Mouse (Mus musculus) kidney, postnatal 25 days (tissue): ENCODE results near the gene Sox6.
"Not testable (repeated sequence)": the region's sequence is repeated elsewhere in the genome, so short reads cannot be mapped to it uniquely, and the experiment has no call there.

ENCODE experiments used
- DNase-seq, 2 experiments: peaks; one replicate each; pipeline ENCODE4 v3.0.0; 2021; ENCODE audit warnings: mixed read lengths in 2 of 2

Gene Sox6

DNA sequence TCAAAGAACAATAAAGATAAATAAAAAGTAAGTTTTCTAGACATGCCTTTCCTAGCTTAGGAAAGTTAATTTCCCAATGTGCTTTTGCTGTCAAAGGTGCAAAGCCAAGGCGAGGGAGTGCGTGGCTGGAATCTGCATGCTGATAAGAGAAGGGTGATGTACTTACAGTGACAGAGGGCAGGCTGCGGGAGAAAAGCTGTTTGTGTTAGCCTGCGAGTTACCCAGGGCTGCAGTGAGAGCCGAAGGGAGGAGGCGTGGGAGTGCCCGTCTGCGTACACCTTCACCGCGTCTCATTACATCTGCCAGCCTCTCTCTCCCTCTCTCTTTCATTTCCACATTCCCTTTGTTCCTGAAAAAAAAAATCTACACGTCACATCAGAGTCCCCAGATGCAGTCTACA, at the start of gene Sox6:
Gene Sox6 (minus strand): TSS at position 286 of the 400 bp plus-strand sequence.
- DNase-seq, result peak in 1 of 2 experiments; percentile 34

DNA sequence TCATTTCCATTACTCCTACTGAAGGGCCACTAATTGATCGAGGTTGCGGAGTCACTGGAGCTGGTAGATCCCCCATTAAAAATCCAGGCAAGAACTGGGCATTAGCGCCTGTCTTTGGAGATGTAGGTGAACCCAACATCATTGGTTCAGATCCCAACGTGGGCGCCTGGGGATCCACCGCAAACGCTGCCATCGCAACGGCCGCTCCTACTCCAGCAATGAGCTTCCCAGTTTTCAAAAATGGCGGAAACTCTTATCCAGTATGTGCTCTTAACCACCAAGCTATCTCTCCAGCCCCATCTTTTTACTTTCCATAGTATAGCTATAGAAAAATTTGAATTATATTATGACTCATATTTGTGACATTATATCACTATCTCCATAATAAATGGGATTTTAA, 45.8 kb upstream of the Sox6 start, which contains the start of gene Gm4353:
Gene Gm4353 (minus strand): TSS at position 270 of the 400 bp plus-strand sequence.
- not testable (repeated sequence) for DNase-seq

DNA sequence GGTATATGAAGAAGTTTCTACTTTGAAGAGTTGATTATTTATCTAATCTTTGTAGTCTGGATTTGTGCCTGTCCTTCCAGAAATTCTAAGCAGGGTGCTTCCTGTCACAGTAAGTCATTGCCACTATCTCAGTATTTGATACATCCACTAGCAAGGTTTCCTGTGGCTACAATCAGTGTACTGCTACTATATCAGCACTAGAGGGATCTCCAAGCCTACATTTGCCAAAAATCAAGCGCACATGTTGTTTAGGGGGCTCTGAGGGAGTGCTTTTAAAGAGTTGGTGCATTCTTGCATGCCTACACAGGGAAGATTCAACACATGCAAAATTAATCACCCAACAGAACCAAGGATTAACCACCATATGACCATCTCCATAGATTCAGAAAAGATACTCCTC, 22.1 kb upstream of the Sox6 start:
- DNase-seq, result no peak

DNA sequence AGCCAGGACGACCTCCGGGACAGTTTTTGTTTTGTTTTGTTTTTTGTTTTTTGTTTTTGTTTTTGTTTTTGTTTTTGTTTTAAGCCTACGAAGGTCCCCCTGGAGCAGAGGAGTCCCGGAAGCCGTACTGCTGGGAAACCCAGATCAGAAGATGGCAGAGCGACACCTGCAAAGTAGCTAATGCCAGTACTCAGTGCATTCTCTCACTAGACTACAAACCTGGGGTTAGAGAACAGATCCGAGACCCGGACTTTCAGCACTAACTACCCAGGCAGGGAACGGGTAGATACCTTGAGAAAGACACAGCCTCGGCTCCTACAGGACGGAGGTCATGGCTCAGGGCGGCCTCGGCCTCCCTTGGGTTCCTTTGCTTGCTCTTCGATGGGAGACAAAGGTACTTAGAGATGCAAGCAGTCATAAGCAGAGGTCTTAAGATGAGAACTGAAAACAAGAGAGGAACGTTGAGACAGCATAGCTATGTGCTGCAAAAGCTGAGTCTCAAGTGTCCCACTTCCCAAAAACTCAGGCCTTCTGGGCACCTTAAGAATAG, 1.9 kb upstream of the Sox6 start:
- peak in 1 of 2 experiments; percentile 29 for DNase-seq

DNA sequence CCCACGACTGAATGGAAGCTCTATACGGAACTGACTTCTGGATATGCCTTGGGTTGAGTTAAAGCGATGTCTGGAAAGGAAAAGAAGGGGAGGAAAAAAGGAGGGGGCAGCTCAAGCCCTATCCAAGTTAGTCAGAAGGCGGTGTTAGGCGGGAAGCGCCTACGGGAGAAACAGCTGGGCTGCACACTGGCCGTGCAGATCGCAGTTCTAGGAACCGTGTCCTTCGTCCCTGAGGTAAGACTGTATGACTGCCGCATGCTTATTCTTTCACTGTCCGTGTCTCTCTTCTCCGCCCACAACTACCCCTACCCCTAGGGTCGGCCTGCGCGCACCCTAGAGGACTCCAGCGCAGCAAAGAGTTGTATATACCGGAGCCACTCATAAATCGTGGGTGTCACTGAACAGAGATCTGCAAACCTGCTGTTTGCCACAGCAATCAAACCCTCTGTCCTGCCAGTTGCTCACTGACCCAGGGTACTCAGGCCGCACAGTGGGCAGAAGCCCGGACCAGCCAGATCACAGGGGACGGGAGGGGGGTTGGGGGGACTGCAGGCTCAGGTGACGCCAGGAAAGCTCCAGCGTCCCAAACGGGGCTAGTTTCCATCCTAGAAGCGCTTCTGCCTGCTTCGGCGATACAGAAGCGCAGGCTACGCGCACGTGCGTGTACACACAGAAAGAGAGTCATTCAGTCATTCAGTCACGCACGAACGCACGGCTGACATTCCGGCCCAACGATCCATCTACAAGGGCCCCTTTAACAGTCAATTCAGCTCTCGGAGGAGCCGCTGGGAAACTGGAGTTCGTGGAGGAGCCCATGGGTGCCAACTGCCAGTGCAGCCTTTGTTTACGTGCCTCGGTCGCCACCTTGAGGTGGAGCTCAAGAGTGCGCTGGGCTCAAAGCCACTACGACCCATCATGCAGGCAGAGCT, 1.2 kb upstream of the Sox6 start:
- DNase-seq, result peak; percentile 86 to 87

DNA sequence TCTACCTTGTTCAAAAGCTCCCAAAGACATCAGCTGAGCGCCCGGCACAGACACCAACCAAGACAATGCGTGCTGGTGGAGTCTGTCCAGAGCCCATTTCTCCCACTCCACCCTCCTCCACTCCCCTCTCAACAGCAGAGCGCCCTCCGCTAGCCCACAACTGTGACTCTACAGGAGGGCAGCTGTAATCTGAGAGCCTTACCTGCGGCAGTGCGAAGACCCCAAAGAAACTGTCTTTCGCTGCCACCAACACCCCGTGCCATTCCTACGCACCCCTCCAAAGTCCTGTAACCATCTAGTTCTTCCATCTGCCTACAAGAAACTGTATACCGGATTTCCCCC, 571 bp upstream of the Sox6 start, which contains the start of gene 1110004F10Rik:
Gene 1110004F10Rik (plus strand): TSS at position 202 of the 342 bp plus-strand sequence.
- peak in 1 of 2 experiments; percentile 35 for DNase-seq

DNA sequence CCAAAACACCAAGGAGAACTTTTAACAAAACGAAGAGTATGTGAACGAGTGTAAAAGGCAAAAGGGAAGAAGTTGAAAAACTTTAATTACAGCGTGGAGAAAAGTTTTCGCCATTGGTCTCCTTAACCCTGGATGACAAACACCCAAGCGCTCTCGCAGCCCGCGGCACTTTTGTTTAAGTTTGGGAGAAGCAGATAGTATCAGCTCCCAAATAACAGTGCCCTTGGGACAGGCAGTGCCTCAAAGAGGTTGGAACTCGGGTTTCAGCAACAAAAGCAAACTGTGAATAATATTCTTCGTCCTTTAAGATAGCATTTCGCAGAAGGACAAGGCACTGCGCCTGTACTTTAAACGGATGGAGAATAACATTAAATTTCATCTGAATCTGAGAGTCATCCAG, 572 bp downstream of the Sox6 start:
- no peak for DNase-seq

DNA sequence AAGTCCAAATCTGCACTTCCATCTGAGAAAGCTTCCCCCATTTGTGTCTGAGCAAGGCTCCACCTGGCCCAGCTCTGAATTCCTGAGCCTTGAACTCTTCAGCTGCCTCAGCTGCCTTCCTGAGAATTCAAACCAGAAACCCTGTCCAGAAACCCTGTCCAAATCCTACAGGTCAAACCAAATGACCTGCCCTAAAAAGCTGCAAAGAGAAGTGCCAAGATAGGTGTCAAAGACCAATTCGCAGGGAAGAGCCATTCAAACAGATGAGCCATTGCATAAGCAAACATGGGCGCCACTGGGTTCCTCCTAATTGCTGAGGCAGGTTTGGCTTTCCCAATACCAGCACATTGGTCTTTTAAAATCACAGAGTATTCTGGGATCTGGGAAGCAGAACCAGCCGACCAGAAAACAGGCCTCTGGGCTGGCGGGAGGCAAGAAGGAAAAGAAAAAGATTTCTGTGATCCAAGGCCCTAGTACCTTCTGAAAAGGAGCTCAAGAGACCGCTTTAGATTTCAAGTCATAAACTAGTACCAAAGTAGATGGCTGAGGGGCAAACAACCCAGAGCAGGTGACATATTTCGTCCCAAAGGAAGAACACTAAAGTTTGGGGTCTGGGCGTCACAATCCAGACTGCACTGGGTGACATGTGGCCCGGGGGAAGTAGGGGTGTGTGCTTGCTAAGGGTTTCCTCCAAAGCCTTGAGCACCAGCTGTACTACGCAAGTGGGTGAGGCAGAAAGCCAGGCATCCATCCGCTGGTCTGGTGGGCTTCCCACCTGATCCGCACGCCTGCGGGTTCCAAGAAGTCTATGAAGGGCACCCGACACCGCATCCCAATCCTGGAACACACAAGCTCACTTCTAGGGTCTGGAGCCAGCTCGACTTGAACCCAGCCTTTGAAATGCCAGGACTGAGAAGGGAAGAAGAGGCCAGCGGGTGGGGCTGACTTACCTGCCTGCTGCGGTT, 1.7 kb downstream of the Sox6 start:
- DNase-seq, result peak in 1 of 2 experiments; percentile 38

DNA sequence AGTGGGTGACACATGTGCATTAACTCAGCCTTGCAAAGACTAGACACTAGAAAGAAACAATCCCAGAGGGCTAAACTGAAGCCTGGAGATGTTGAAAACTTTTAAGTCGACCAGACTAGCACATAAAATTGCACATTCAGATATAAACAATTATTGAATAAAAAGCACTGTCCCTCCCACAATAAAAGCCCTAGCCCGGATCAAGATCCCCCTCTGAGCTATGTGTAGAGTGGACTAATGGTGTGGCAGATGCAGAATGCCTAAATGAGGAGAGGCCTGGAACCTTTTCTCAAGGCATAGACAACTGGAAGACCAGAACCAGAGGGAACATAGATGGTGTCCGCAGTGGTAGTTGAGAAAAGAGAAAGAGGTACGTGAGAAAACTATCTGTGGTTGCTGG, 3.1 kb downstream of the Sox6 start:
- DNase-seq, result no peak

DNA sequence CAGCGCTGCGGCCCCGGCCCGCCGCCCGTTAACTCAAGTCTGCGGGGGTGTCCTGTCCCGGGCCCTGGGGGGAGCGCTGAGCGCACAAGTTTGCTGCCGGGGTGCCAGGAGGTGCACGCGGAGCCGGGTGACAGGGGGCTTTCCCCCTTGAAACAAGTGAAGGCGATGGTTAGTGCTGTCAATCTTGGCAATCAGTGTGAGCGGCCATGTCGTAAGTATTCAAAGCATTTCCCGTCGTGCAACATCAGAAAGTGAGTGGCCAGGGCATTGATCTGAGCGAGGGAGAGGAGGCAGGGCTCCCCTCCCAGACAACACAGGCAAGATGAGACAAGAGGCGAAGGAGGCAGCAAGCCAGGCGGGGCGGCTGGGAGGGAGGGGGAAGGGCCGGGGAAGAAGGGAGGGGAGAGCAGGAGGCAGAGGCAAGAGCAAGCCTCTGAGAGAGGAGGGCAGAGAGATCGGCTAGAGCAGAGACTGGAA, 4.3 kb downstream of the Sox6 start:
- peak in 1 of 2 experiments; percentile 61 for DNase-seq

DNA sequence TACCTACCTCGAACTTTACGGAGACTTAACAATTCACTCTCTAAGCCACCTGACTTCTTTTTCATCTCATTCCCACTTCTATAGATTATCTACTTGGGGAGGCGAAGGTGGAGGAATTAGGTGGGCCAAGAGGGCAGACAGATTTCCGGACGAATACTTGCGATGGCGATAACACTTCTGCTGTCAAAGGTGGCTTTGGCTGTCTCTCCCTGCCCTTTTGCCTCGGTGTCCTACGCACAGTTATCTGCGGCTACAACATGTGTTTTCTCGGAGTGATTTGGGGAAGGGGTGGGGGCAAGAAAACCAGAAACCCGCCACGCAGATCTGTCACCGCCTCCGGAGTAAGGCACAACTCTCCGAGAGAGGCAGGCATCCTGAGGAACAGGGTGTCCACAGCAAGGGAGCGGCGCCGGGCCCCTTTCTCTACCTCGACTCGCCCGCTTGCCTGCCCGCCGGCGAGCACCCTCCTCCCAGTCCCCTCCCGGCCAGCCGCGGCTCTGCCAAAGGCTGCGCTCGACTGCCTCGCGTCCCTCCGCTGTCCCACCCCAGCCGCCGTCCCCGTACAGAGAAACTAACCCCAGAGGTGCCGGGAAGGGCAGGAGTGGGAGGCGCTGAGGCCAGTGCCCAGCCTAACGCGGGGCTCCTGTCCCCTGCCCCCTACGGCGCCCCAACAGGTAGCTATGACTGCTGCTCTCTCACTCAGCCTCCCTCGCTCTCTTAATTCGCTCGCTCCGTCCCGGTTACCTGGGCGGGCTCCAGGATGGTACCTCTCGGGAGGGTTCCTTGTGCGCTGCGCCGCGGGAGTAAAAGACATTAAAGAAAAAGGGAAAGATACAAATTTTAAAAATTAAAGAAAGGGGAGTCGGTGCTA, 5.0 kb downstream of the Sox6 start:
- DNase-seq, result peak; percentile 50 to 82

DNA sequence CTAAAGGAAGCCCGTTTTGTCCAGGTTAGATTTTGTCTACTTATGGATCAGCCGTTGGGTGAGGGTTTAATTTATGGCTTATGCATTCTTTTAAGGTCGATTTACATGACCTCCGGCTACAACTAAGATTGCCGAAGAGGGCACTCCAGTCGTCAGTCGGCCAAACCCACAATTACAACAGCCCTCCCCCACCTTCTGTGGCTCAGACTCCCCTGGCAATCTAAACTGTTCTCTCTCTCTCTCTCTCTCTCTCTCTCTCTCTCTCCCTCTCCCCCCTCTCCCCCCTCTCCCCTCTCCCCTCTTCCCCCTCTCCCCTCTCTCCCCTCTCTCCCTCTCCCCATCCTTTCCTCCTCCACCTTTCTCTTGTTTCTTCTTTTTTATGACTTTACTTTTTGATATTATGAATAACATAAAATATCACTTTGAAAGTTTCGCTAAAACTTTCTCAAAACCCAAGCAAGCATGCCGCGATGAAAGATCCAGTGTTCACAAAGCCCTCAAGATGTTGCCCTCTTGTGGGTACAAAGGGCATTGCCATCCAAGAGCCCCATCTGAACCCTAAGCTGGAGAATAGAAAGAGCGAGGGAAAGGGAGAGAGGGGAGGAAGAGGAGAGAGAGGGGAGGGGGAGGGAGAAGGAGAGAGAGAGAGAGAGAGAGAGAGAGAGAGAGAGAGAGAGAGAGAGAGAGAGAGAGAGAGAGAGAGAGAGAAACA, 5.8 kb downstream of the Sox6 start:
- DNase-seq, result peak; percentile 83 to 86

DNA sequence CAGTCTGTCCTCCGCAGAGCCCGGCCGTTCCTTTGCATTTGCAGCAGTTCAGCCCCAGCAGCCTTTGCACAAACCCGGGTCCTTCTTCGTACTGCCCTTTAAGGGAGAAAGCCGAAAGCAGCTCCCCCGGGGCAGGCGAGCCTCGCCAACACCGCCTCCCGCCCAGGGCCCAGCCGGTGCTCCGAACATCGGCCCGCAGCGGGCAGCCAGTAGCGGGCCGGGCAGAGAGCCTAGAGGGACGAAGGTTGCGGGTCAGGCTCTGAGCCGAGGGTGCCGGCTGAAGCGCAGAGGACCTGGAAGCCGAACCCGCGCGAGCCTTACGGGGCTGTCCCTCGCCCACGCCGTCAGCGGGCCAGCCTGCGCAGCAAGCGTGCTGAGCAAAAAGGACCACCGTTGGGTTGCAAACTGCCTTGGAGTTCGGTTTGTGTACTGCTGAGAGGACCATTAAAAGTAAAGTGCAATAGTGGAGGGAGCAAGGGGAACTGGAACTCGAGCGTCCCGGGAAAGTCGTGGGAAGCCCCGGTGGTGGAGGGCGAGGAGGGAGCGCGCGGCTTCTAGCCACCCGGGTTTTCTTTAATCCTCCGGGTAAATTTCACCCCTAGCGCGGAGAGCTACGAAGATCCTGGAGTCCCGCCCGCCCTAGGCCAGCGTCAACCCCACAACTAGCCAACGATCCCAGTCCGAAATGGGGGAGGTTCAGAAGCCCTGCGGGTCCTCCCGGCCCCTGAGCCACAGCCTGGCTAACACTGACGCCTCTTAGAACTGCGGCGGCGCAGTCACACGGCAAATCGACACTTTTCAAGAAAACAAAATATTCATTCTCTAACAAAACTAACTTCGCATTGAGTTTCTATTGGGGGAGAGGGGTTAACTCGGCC, 6.6 kb downstream of the Sox6 start:
- peak; percentile 68 to 86 for DNase-seq

DNA sequence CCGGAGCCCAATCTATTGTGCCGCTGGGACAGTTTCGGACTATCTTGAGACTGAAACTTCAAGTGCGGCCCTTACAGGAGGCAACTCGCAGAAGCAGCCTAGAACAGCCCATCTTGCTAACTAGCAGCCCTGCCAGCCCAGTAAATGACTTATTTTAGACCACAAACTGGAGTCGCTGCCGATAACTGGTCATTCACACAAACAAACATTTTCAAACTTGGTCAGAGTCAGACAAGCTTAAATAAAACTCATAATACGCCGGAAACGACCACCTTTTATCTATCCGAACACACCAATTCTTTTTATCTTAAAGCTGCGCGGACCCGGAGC, 7.2 kb downstream of the Sox6 start:
- DNase-seq, result no peak

DNA sequence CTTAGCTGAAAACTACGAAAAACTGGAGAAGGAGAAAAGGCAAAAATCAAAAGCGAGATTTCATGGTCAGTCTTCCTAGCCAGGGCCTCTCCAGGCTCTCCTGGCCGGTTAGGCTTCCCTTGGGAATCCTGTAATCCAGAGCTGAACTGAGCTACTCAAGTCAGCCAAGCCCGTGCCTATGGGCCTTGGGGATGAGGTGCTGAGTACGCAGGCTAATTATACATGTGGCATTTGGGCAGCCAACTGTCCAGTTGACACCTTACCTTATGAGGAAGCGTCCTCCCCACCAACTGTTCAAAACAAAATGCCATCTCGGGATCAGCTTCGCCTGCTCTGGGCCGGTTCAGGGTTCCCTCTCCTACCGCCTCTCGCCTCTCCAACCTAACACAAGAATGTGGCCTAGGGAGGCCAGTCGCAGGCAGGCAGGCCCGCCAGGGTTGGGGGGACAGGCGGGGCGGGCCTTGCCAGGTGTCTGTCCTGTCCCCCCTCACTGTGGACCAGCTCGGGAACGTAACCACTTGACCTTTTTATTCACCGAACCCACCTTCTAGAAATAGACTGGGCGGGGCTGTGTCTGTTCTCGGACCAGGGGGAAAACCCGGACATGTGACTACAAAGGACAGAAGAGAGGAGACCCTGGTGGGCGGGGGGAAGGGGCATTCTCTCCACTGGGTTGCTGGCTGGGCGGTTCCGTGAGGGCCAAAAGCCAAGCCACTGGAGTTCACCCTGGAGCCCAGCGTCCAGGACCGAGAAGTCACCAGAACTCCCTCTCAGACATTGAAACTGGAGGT, 7.8 kb downstream of the Sox6 start:
- DNase-seq, result peak in 1 of 2 experiments; percentile 51

DNA sequence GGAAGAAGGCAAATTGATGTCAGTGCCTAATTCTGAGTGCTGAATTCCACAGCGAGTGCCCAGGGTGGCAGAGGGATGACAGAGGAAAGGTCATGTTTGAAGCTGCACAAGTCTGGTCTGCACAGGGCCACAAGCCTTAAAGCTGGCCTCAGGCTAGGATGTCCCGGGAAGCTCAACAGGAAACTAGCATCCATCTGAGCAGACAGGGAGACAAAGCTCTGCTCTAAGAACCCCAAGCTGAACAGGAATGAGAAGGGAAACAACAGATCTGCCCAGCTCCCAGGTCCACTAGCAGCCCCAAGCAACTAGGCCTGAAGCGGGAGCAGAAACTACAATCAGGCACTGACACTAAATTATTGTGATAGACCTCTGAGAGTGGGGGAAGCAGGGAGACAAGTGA, 8.6 kb downstream of the Sox6 start:
- DNase-seq, result no peak

DNA sequence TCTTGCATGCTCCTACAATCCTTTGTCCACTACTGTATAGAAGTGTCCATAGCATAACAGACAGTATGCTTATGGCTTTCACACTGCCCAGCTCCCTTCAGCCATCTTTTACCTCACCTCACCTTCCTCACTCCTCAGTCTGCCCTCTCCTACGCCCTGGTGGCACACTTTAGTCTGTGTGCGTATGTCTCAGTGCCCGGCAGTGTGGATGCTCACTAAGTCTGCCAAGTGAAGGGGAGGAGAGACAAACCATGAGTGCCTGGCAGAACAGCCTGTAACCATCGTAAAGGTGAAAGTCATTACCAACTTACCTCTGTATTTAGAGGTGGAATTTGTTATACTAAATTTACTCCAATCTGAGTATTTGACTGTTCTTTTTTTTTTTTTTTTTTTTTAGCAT, 35.9 kb downstream of the Sox6 start:
- DNase-seq, result no peak

DNA sequence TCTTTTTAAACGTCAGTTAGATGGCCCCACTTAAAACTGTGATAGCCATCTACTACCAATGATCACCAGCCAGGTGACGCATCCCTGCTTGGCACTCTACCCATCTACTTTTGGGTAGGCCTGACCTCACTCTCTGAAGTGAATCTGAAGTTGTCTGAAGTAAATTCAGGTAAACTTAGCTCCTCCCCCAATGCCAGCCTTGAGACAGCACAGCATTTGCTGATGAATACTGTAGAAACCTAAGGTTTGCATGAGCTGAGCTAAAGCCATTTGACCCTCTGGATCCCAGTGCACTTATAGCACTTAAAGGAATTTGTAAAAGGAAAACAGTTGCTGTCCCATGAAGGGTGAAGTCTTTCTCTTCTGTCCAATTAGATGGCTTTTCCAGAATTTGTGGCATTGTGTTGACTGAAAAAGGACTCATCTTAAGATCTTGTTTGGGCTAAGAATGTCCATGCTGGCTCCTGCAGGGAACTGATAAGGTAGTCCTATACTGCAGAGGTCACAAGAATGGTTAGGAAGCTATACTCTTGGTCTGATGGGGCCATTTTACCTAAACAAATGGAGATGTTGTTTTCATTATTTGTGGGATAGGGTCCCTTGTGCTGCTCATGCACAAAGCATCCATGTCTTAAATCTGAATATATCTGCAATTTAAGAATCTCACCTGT, 50.4 kb downstream of the Sox6 start:
- no peak for DNase-seq

DNA sequence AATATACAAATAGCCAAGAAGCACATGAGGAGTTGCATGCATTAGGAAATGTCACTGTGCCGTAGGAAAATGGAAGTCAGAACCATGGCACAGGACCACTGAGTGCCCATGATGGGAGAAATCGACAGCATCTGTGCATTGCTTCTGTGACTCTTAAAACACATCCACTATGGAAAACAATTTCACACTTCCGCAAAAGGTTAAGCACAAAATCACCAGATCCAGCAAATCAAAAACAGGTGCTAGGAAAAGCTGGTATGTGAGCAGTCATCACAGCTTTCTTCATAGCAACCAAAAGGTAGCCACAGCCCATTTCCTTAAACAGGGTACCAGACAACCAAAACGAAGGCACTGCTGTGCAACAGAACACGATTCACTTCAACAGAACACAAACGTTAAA, 52.9 kb downstream of the Sox6 start:
- DNase-seq, result no peak
